Mouse (Mus musculus) ovary, adult 18-20 months (tissue): ENCODE data around the gene Utp18.

Source experiments
- DNase-seq: peaks from one replicate; pipeline ENCODE4 v3.0.0; 2022; ENCODE audit warnings: low spot score, mixed read lengths

The Utp18 gene

DNA sequence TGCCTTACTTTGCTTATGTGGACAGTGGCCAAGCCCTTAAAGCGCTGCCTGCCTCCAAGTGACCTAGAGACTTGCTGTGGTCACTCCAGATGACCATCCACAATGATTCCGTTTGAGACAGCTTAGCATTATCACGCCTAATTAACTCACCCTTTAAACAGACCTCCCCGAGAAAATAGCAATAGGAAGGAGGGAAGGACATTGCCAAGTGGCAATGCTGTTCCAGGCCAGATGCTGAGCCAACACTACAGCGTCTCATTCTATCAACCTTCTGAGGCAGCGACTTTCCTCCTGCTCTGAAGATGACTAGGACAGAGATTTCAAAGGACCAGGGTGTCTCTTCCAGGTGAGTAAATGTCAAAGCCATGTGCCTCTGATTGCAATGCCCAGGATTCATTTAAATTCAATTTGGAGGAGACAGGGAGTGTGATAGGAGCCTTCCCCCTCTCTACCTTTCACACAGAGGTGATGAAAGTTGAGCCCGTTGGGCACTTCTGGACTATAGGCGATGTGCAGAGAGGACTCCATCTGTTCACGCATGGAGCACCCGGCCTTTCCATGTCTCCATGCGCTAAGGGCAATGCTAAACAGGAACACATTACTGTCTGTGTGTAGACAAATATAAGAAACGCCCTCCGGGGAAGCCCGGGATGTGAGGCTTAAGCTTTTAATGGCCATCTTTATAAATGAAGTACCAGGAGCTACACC lies 56.8 kb downstream of the Utp18 start:
- no peak for DNase-seq

- no peak for DNase-seq
These were observed 63.3 kb downstream of the Utp18 start for GRCm38 (mm10) chr11:93822261-93822660.

DNA sequence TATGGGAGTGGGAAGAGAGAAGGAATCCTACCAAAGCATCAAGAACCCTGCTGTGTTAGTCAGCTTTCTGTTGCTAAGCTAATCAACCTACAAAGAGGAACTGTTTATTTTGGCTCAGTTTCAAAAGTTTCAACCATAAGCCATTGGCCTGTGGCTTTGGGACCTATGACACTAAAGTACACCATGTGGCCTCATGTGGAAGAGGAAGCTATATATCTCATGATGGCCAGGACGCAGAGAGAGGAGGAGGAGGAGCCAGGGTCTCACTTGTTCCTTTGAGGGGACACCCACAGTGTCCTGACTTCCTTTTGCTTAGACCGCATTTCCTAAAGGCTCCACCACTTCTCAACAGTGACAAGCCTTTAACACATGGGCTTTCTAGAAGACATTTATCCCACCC lies 64.0 kb downstream of the Utp18 start:
- no peak for DNase-seq

GRCm38 (mm10) chr11:93817966-93818738 lies 67.4 kb downstream of the Utp18 start:
- no peak for DNase-seq

- no peak for DNase-seq
These were observed 72.6 kb downstream of the Utp18 start for GRCm38 (mm10) chr11:93812955-93813354.

DNA sequence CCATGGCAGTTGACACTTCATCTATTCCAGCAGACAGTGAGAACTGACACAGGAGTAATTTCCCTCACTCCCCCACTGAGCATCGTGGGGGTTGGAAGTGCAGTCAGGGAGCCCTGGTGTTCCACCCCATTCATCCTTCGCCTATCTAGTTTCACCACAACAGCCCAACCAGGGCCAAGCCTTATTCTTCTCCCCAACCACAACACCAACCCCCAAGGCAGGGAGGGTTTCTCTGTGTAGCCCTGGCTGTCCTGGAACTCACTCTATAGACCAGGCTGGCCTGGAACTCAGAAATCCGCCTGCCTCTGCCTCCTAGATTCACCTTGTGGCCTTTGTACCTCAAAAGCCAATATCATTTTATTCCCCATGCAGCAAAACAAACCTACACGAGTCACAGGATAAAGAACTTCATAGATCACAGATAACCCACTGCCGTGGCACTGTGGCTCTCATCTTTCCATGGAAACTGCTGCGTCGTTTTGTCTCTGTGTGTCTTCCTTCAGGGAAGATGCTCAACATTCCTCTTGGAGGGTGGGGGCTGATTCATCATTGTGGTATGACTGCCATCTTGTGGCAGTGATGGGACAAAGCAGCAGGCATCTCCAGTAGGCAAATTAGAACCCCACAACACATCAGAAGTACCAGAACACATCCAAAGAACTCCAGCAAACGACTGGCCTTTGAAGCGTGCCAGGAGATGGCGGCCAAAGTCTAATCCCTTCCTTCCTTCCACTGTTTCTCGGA lies 73.3 kb downstream of the Utp18 start:
- no peak for DNase-seq
